Mouse (Mus musculus) embryonic facial prominence, embryonic 10.5 days (tissue): ENCODE results near the gene Anxa6. TPM values are rescaled to one million over a fixed set of nuclear protein-coding genes. Genes with fewer than 3 reads are reported as not detected.
"Not testable (repeated sequence)": the region's sequence is repeated elsewhere in the genome, so short reads cannot be mapped to it uniquely, and the experiment has no call there.

ENCODE experiments used
- DNase-seq: peaks from one replicate; pipeline ENCODE4 v3.0.0-alpha.2; 2017; ENCODE audit warnings: low spot score
- H3K27ac ChIP-seq: fragments of 300-500 bp; sonication (generic); replicated peaks from 2 replicates; pipeline ENCODE4 v1.5.1; 2016; ENCODE audit warnings: mild to moderate bottlenecking
- H3K27me3 ChIP-seq: fragments of 300-500 bp; sonication (generic); replicated peaks from 2 replicates; pipeline ENCODE4 v1.6.1; 2016; ENCODE audit warnings: low read depth, mild to moderate bottlenecking; ENCODE audit not compliant: poor library complexity, severe bottlenecking
- H3K36me3 ChIP-seq: fragments of 300-500 bp; sonication (generic); replicated peaks from 2 replicates; pipeline ENCODE4 v1.6.1; 2016; ENCODE audit warnings: mild to moderate bottlenecking, moderate library complexity
- H3K4me1 ChIP-seq: fragments of 300-500 bp; sonication (generic); 2 replicates; pipeline ENCODE4 v1.6.1; 2016
- H3K4me3 ChIP-seq: fragments of 300-500 bp; sonication (generic); 2 replicates; pipeline ENCODE4 v1.5.1; 2016; ENCODE audit warnings: mild to moderate bottlenecking, moderate library complexity
- H3K9me3 ChIP-seq: fragments of 300-500 bp; sonication (generic); 2 replicates; pipeline ENCODE4 v1.6.1; 2016; ENCODE audit warnings: mild to moderate bottlenecking
- WGBS: fragments of 180-500 bp; shearing (Covaris S2); methylation state at CpG from one replicate; pipeline ENCODE4 v1.1.7; 2016; 5-methylcytosine and 5-hydroxymethylcytosine counted together
- polyA plus RNA-seq: library from polyadenylated mRNA; unstranded; fragments of >200 nt; fragmentation: Nextera tagmentation; extraction: Ambion mirVana; gene quantifications from 2 replicates; pipeline ENCODE4 v1.2.1, GENCODE M21; 2016

Gene Anxa6
- polyA plus RNA-seq, 1 experiment from 2014 or later, result 66.7 TPM

- no peaks in the 10 kb centered on the region for H3K9me3 ChIP-seq
- no peak overlapping the region for H3K27ac ChIP-seq
- H3K4me1 ChIP-seq, result peaks cover 21% of the 10 kb centered on the region
- H3K36me3 ChIP-seq, result no peaks in the 10 kb centered on the region
- no peaks in the 10 kb centered on the region for H3K27me3 ChIP-seq
- H3K4me3 ChIP-seq, result no peak overlapping the region
- WGBS, result 77% methylated on average over 8 of the region's 8 CpGs
- no peak for DNase-seq
Observed at GRCm38 (mm10) chr11:54971365-54972048, 61.7 kb downstream of the Anxa6 start.

- no peak for DNase-seq
- Histone ChIP-seq H3K4me1 (peaks cover 16% of the 10 kb centered on the region), H3K27me3 (no peaks in the 10 kb centered on the region), H3K36me3 (no peaks in the 10 kb centered on the region), H3K9me3 (no peaks in the 10 kb centered on the region), H3K27ac (no peak overlapping the region), H3K4me3 (no peak overlapping the region)
- 86% methylated on average over 6 of the region's 6 CpGs for WGBS
Observed at GRCm38 (mm10) chr11:54965234-54965633, 68.0 kb downstream of the Anxa6 start.

GRCm38 (mm10) chr11:54962810-54963209 lies 70.4 kb downstream of the Anxa6 start, which contains the start of gene Tnip1:
Tnip1 (minus strand) TSS chr11:54962917.
- Histone ChIP-seq H3K27ac (no peak within 1 kb of the TSS; the same call in none of the 2 replicates), H3K27me3 (no peaks in the 10 kb centered on the region), H3K36me3 (no peaks in the 10 kb centered on the region), H3K4me1 (peaks cover 16% of the 10 kb centered on the region), H3K9me3 (no peaks in the 10 kb centered on the region), H3K4me3 (no peak within 1 kb of the TSS)
- WGBS, result 37% methylated on average over 6 of the region's 6 CpGs
- no peak for DNase-seq

GRCm38 (mm10) chr11:54961921-54962320 lies 71.3 kb downstream of the Anxa6 start:
- no peak overlapping the region; the same call in 1 of the 2 replicates for H3K27ac ChIP-seq
- WGBS, result 77% methylated on average over 3 of the region's 3 CpGs
- DNase-seq, result no peak

DNA sequence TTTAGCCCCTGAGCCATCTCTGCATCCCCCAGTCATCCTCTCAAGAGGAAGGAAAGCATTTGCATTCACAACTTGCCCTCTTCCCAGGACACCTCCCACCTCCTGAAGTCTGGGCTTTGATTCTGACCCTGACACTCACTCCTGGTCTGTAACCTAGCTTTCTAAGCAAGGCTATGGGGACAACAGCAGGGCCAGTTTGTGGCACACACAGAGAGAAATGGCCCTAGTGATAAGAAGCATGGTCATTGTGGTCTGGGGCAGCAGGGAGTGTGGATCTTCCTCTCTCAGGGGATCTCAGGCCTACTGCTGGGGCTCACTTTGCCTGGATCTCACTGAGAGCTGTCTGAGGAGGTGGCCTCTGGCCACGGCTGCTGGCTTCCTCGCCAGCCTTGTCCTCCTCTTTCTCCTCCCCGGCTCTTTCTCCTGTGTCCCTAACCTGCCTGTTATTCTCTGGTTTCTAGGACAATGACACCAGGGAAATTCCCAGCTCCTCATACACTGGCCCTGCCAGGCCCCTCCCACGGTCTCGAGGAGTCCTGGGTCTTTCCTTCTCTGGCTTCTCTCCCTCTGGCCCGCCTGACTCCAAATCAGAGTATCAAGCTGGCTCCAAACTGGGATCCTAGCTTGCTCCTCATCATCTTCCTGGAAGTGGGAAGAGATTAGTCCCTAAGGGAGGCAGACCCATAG lies 71.9 kb downstream of the Anxa6 start:
- Histone ChIP-seq H3K27ac (no peak overlapping the region), H3K4me3 (no peak overlapping the region)
- 69% methylated on average over 6 of the region's 6 CpGs for WGBS

More at GRCm38 (mm10) chr11:54961921-54962320, 71.3 kb downstream of the Anxa6 start:
- Histone ChIP-seq H3K9me3 (no peaks in the 10 kb centered on the region), H3K4me1 (peaks cover 16% of the 10 kb centered on the region), H3K27me3 (no peaks in the 10 kb centered on the region), H3K36me3 (no peaks in the 10 kb centered on the region), H3K4me3 (no peak overlapping the region)

DNA sequence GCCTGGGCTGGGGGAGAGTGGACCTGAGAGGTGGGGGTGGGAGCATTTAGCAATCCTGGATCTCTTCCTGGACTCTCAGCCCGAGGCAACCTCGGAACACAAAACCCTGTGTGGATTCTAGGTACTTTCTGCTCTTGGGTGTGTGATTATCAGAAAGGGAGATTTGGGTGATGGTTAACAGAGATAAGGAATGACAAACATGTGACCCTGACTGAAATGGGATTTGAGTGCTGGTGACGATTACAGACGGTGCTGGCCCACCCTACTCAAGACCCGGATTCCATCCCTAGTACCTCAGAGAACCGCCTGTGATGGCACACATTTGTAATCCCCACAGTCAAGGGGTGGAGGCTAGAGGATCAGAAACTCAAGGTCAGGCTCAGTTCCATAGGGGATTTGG lies 73.0 kb downstream of the Anxa6 start:
- Histone ChIP-seq H3K36me3 (no peaks in the 10 kb centered on the region), H3K27me3 (no peaks in the 10 kb centered on the region), H3K9me3 (no peaks in the 10 kb centered on the region), H3K4me1 (peaks cover 21% of the 10 kb centered on the region), H3K4me3 (no peak overlapping the region), H3K27ac (no peak overlapping the region)
- no peak for DNase-seq
- 86% methylated on average over 6 of the region's 6 CpGs for WGBS

More for the DNA sequence above, 71.9 kb downstream of the Anxa6 start:
- Histone ChIP-seq H3K36me3 (no peaks in the 10 kb centered on the region), H3K4me1 (peaks cover 17% of the 10 kb centered on the region), H3K27me3 (no peaks in the 10 kb centered on the region), H3K9me3 (no peaks in the 10 kb centered on the region)
- DNase-seq, result no peak

DNA sequence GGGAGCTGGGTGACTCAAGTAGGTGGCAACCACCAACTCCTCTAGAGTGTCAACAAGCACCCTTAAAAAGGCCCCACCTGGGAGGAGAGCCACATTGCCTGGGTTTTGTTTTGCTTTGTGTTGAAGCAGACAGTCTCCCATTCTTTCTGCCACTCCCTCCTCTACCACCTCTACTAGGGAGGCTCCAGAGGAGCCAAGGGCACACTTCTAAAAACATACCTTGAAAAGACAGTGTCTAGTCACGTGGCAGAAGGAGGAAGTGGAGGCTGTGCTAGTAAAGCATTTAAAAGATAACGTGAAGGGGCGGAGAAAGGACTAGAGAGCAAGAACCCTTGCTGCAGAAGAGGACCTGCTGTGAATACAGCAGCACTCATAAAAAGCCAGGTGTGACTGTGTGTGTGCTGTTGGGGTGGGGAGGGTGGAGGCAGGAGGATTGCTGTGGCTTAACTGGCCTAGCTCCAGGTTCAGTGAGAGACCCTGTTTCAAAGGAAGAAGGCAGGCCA lies 74.6 kb downstream of the Anxa6 start:
- H3K4me1 ChIP-seq, result peaks cover 34% of the 10 kb centered on the region
- H3K27me3 ChIP-seq, result no peaks in the 10 kb centered on the region
- H3K27ac ChIP-seq, result no peak overlapping the region
- DNase-seq, result no peak
- H3K4me3 ChIP-seq, result no peak overlapping the region
- no peaks in the 10 kb centered on the region for H3K9me3 ChIP-seq
- WGBS, result 62% methylated on average over 3 of the region's 3 CpGs
- H3K36me3 ChIP-seq, result no peaks in the 10 kb centered on the region

GRCm38 (mm10) chr11:54957708-54958107 lies 75.5 kb downstream of the Anxa6 start:
- H3K27ac ChIP-seq, DNase-seq, H3K4me3 ChIP-seq, H3K36me3 ChIP-seq, H3K27me3 ChIP-seq, H3K9me3 ChIP-seq: not testable (repeated sequence)
- WGBS, result 96% methylated on average over 3 of the region's 3 CpGs
- peaks cover 29% of the 10 kb centered on the region for H3K4me1 ChIP-seq

- Histone ChIP-seq H3K4me3 (no peak overlapping the region), H3K9me3 (no peaks in the 10 kb centered on the region), H3K27ac (no peak overlapping the region), H3K36me3 (no peaks in the 10 kb centered on the region), H3K27me3 (no peaks in the 10 kb centered on the region), H3K4me1 (peaks cover 28% of the 10 kb centered on the region)
- no peak for DNase-seq
- 55% methylated on average over 7 of the region's 7 CpGs for WGBS
Observed at GRCm38 (mm10) chr11:54956912-54957311, 76.3 kb downstream of the Anxa6 start.

- peak overlapping the region; percentile 90 for H3K27ac ChIP-seq
Observed at GRCm38 (mm10) chr11:54955735-54956480, 77.3 kb downstream of the Anxa6 start.

GRCm38 (mm10) chr11:54955400-54955734 lies 77.9 kb downstream of the Anxa6 start:
- 44% methylated on average over 10 of the region's 10 CpGs for WGBS
- peak overlapping the region; percentile 92 for H3K4me3 ChIP-seq
- H3K4me1 ChIP-seq, result peaks cover 23% of the 10 kb centered on the region
- peak overlapping the region; percentile 90 for H3K27ac ChIP-seq
- DNase-seq, H3K9me3 ChIP-seq, H3K36me3 ChIP-seq, H3K27me3 ChIP-seq: not testable (repeated sequence)

More at GRCm38 (mm10) chr11:54955735-54956480, 77.3 kb downstream of the Anxa6 start:
- Histone ChIP-seq H3K9me3 (no peaks in the 10 kb centered on the region), H3K27me3 (no peaks in the 10 kb centered on the region), H3K4me1 (peaks cover 23% of the 10 kb centered on the region), H3K36me3 (no peaks in the 10 kb centered on the region), H3K4me3 (peak overlapping the region; percentile 92)
- 1% methylated on average over 59 of the region's 59 CpGs for WGBS
- DNase-seq, result peak; percentile 98

- DNase-seq, result no peak
- Histone ChIP-seq H3K9me3 (no peaks in the 10 kb centered on the region), H3K36me3 (no peaks in the 10 kb centered on the region), H3K4me1 (peaks cover 23% of the 10 kb centered on the region), H3K27me3 (no peaks in the 10 kb centered on the region), H3K27ac (no peak overlapping the region), H3K4me3 (no peak overlapping the region)
- 85% methylated on average over 8 of the region's 8 CpGs for WGBS
Observed at GRCm38 (mm10) chr11:54954716-54955115, 78.5 kb downstream of the Anxa6 start.
